Mouse (Mus musculus) myocyte (in vitro differentiated cells): ENCODE data around the gene Dhx16. TPM values are rescaled to one million over a fixed set of nuclear protein-coding genes. Genes with fewer than 3 reads are reported as not detected.

ENCODE experiments used
- H3K27me3 ChIP-seq: one replicate; pipeline ENCODE4 v1.6.1; 2011; ENCODE audit not compliant: control insufficient read depth, insufficient read depth, insufficient read length
- H3K36me3 ChIP-seq: one replicate; pipeline ENCODE4 v1.6.1; 2011; ENCODE audit not compliant: control insufficient read depth, insufficient read depth
- H3K4me2 ChIP-seq: one replicate; pipeline ENCODE4 v1.6.1; 2011; ENCODE audit warnings: low read depth, control low read depth
- H3K4me3 ChIP-seq: one replicate; pipeline ENCODE4 v1.5.1; 2011; ENCODE audit warnings: mild to moderate bottlenecking, control low read depth, moderate library complexity
- H3K79me2 ChIP-seq: one replicate; pipeline ENCODE4 v1.6.1; 2011; ENCODE audit not compliant: control insufficient read depth, insufficient read depth
- H3ac ChIP-seq: one replicate; pipeline ENCODE4 v1.6.1; 2011; ENCODE audit not compliant: control insufficient read depth, insufficient read length
- CEBPB ChIP-seq: IDR thresholded peaks from 2 replicates; pipeline ENCODE4 v1.6.1; 2011; ENCODE audit warnings: mild to moderate bottlenecking, moderate library complexity; ENCODE audit not compliant: poor library complexity, insufficient read depth, severe bottlenecking
- E2F4 ChIP-seq: IDR thresholded peaks from one replicate; pipeline ENCODE4 v1.6.1; 2011; ENCODE audit warnings: mild to moderate bottlenecking, control low read depth, moderate library complexity; ENCODE audit not compliant: insufficient read depth
- MAX ChIP-seq: IDR thresholded peaks from one replicate; pipeline ENCODE4 v1.6.1; 2011; ENCODE audit warnings: low read depth, mild to moderate bottlenecking, control low read depth
- MYOD1 ChIP-seq, 3 experiments: IDR thresholded peaks; one replicate each; pipeline ENCODE4 v1.6.1; 2011; ENCODE audit warnings: control low read depth in 2 of 3, low read depth in 2 of 3, mild to moderate bottlenecking in 2 of 3, moderate library complexity in 1 of 3; ENCODE audit not compliant: insufficient read length in 2 of 3, control insufficient read depth in 1 of 3
- MYOG ChIP-seq, 3 experiments: IDR thresholded peaks; one replicate each; pipeline ENCODE4 v1.6.1; 2011; ENCODE audit warnings: control low read depth in 2 of 3, low read depth in 2 of 3, mild to moderate bottlenecking in 2 of 3; ENCODE audit not compliant: insufficient read length in 2 of 3, control insufficient read depth in 1 of 3, insufficient read depth in 1 of 3
- POLR2A ChIP-seq: IDR thresholded peaks from one replicate; pipeline ENCODE4 v1.6.1; 2011; ENCODE audit warnings: low read depth, mild to moderate bottlenecking, control low read depth, moderate library complexity; ENCODE audit not compliant: insufficient read length
- POLR2AphosphoS2 ChIP-seq: IDR thresholded peaks from one replicate; pipeline ENCODE4 v1.6.1; 2011; ENCODE audit warnings: low read depth, control low read depth; ENCODE audit not compliant: insufficient read length
- REST ChIP-seq: IDR thresholded peaks from one replicate; pipeline ENCODE4 v1.6.1; 2011; ENCODE audit warnings: mild to moderate bottlenecking, control low read depth, moderate library complexity; ENCODE audit not compliant: insufficient read depth, insufficient read length
- SRF ChIP-seq: IDR thresholded peaks from one replicate; pipeline ENCODE4 v1.6.1; 2011; ENCODE audit warnings: low read depth; ENCODE audit not compliant: control insufficient read depth, insufficient read length
- TCF12 ChIP-seq: IDR thresholded peaks from one replicate; pipeline ENCODE4 v1.6.1; 2011; ENCODE audit warnings: mild to moderate bottlenecking, control low read depth; ENCODE audit not compliant: poor library complexity, insufficient read depth, severe bottlenecking
- TCF3 ChIP-seq: IDR thresholded peaks from one replicate; pipeline ENCODE4 v1.6.1; 2011; ENCODE audit warnings: low read depth, control low read depth; ENCODE audit not compliant: insufficient read length
- USF1 ChIP-seq: IDR thresholded peaks from one replicate; pipeline ENCODE4 v1.6.1; 2011; ENCODE audit warnings: low read depth, mild to moderate bottlenecking, control low read depth, moderate library complexity
- polyA plus RNA-seq: library from polyadenylated mRNA; unstranded; fragments of >200 nt; fragmentation: generic; extraction: Trizol; gene quantifications from one replicate; pipeline ENCODE4 v1.2.1, GENCODE M21; 2012; ENCODE audit warnings: missing spikeins

The Dhx16 gene
- polyA plus RNA-seq, 1 experiment: 29.4 TPM

DNA sequence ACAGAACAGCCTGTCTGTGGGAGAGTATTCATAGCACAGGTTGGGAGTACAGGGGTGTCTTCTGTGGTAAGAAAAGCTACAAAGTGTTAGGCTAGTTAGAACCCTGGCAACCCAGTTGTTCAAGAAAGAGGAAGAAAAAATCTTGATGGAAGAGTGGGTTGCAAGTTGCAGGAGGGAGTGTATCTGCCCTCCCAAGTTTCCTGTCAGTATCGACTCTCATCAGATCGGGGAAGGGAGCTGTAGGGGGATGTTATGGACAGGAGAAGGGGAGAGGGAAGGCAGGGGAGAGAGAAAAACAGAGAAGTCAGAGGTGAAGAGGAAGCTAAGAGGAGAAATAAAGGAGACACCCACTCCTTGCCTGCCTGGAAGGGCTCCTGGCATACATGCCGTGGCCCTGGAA is 21.0 kb downstream of the Dhx16 start:
- Histone ChIP-seq H3K4me3 (no peak overlapping the region), H3K36me3 (no peaks in the 10 kb centered on the region), H3ac (no peak overlapping the region), H3K27me3 (no peaks in the 10 kb centered on the region), H3K4me2 (no peak overlapping the region), H3K79me2 (peaks cover 5% of the 10 kb centered on the region)
- TF ChIP-seq SRF: no peak
- no peak for TF ChIP-seq CEBPB

GRCm38 (mm10) chr17:35903343-35903991 is 23.8 kb downstream of the Dhx16 start:
- H3K79me2 ChIP-seq: no peaks in the 10 kb centered on the region
- no peak overlapping the region for H3K4me2 ChIP-seq
- no peak overlapping the region for H3K4me3 ChIP-seq
- H3K36me3 ChIP-seq: peaks cover 7% of the 10 kb centered on the region
- H3ac ChIP-seq: no peak overlapping the region
- no peak for TF ChIP-seq TCF12
- TF ChIP-seq TCF3: no peak
- no peak for TF ChIP-seq E2F4
- no peak for TF ChIP-seq REST
- H3K27me3 ChIP-seq: no peaks in the 10 kb centered on the region

DNA sequence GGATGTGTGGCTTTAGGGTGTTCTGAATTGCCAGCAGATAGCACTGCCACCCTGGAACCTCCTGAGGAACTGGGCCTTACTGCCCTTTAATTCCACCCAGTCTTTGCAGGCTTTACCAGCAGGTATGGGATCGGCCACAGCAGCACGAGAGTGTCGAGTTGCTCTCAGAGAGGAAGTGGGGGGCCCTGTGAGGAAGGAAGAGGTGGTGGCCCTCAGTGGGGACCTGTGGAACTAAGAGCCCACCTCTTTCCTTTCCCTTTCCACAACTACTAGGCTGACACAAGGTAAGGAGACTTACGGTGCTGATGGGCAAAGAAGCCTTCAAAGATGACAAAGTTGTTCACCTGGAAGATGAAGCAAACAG is 24.4 kb downstream of the Dhx16 start:
- Histone ChIP-seq H3K27me3 (no peaks in the 10 kb centered on the region), H3K36me3 (peaks cover 7% of the 10 kb centered on the region), H3ac (no peak overlapping the region), H3K79me2 (no peaks in the 10 kb centered on the region), H3K4me2 (no peak overlapping the region), H3K4me3 (no peak overlapping the region)
- no peak for TF ChIP-seq POLR2A
- no peak for TF ChIP-seq REST
- no peak for TF ChIP-seq MYOD1 (IDR thresholded peaks at IDR 0.05; ENCODE audit: control insufficient read depth in 1 of 3, insufficient read length in 2 of 3, low read depth in 2 of 3)
- no peak for TF ChIP-seq CEBPB
- TF ChIP-seq E2F4: no peak
- TF ChIP-seq SRF: no peak
- no peak for TF ChIP-seq TCF12
- TF ChIP-seq MAX: no peak
- no peak for TF ChIP-seq USF1
- TF ChIP-seq POLR2AphosphoS2: no peak
- TF ChIP-seq MYOG (IDR thresholded peaks at IDR 0.05; ENCODE audit: control insufficient read depth in 1 of 3, insufficient read depth in 1 of 3, insufficient read length in 2 of 3, low read depth in 2 of 3): no peak
- TF ChIP-seq TCF3: no peak

- Histone ChIP-seq H3K4me3 (no peak overlapping the region), H3K79me2 (no peaks in the 10 kb centered on the region), H3K4me2 (no peak overlapping the region), H3ac (no peak overlapping the region), H3K27me3 (no peaks in the 10 kb centered on the region), H3K36me3 (peaks cover 7% of the 10 kb centered on the region)
- no peak for TF ChIP-seq E2F4
These were observed 26.0 kb downstream of the Dhx16 start for GRCm38 (mm10) chr17:35905587-35905986.

- no peak overlapping the region for H3K4me2 ChIP-seq
- peaks cover 21% of the 10 kb centered on the region for H3K36me3 ChIP-seq
- no peak overlapping the region for H3ac ChIP-seq
- TF ChIP-seq POLR2A (no peak), SRF (no peak), MAX (no peak), TCF12 (no peak), MYOG (IDR thresholded peaks at IDR 0.05; ENCODE audit: control insufficient read depth in 1 of 3, insufficient read depth in 1 of 3, insufficient read length in 2 of 3, low read depth in 2 of 3) (no peak), POLR2AphosphoS2 (no peak), CEBPB (no peak), TCF3 (no peak), REST (no peak), E2F4 (no peak), USF1 (no peak), MYOD1 (IDR thresholded peaks at IDR 0.05; ENCODE audit: control insufficient read depth in 1 of 3, insufficient read length in 2 of 3, low read depth in 2 of 3) (no peak)
- H3K79me2 ChIP-seq: peaks cover 2% of the 10 kb centered on the region
- no peaks in the 10 kb centered on the region for H3K27me3 ChIP-seq
- H3K4me3 ChIP-seq: no peak overlapping the region
These were observed 28.0 kb downstream of the Dhx16 start for GRCm38 (mm10) chr17:35907609-35908008.
